Mouse (Mus musculus): ENCODE data around the gene Cpeb4.

- TF ChIP-seq POLR2A (IDR thresholded peaks at IDR 0.05; ENCODE audit: insufficient read length, low read depth) (no peak), TCF3 (IDR thresholded peaks at IDR 0.05; ENCODE audit: insufficient read length, low read depth) (no peak), POLR2AphosphoS2 (IDR thresholded peaks at IDR 0.05; ENCODE audit: insufficient read length, low read depth) (no peak), MYOG (IDR thresholded peaks at IDR 0.05; ENCODE audit: control insufficient read depth in 1 of 3, insufficient read depth in 1 of 3, insufficient read length in 2 of 3, low read depth in 2 of 3) (no peak), MAX (IDR thresholded peaks at IDR 0.05; ENCODE audit: low read depth) (no peak), TCF12 (IDR thresholded peaks at IDR 0.05; ENCODE audit: insufficient read depth, poor library complexity, severe bottlenecking) (no peak), USF1 (IDR thresholded peaks at IDR 0.05; ENCODE audit: low read depth) (no peak), REST (IDR thresholded peaks at IDR 0.05; ENCODE audit: insufficient read depth, insufficient read length) (no peak)
Observed at GRCm38 (mm10) chr11:31936910-31937525, 65.0 kb downstream of the Cpeb4 start.

All from myocyte (in vitro differentiated cells).